Mouse (Mus musculus) granulocyte monocyte progenitor cell, adult 5-6 weeks (primary cell): ENCODE data around the gene Hltf. TPM values are rescaled to one million over a fixed set of nuclear protein-coding genes. Genes with fewer than 3 reads are reported as not detected.

ENCODE experiments used
- ATAC-seq: replicated peaks from 2 replicates; pipeline ENCODE4 v1.8.0; 2016; ENCODE audit warnings: mild to moderate bottlenecking, moderate TSS enrichment, inconsistent platforms; ENCODE audit not compliant: poor library complexity, severe bottlenecking
- total RNA-seq, 2 experiments: library from RNA; stranded (forward) in 1 of 2; stranded (reverse) in 1 of 2; fragments of 200-712, 200-1000 nt in 1 of 2; fragments of >200 nt in 1 of 2; fragmentation: Nextera tagmentation in 1 of 2; gene quantifications; 2 replicates each; pipeline ENCODE4 v1.2.3; 2014 to 2017

Hltf gene
- total RNA-seq, 2 experiments from 2014 or later: 32.6 to 49.6 TPM

GRCm38 (mm10) chr3:20143726-20144125 is 86.1 kb downstream of the Hltf start:
- no peak for ATAC-seq

DNA sequence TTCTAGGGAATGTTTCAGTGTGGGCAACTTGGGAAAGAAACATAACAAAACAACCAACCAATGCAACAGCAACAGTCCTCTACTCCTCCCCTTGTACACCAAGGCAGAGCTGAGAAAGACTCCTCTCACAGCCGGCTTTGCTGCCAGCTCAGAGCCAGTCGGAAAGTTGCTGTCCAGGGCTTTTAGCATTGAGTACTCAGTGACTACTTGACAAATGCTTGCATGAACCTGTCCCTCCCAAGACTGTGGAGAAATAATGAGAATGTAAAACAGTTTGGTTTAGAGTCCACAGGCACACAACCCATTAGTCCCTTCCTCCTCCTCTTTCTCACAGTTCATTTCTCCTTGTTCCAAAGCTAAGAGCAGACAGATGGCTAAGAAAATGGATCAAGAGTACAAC is 86.8 kb downstream of the Hltf start:
- ATAC-seq: no peak

DNA sequence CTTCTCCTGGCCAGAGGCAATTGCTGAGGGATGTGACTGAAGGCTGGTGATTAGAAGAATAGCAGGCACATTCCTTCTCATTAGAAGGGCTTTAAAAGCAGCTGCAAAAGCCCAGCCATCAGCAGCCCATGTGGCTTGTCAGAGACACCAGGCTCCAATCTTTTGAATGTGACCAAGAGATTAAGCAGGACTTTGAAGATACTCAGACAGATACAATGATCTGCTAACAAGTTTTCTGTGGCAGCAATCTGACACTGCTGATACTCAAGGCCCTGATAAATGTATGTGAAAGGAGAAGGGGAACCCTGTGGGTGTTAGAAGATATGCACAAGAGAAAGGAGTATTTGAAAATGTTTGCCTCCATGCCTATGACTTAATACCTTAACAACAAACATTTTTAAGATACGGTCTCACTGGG is 88.1 kb downstream of the Hltf start:
- no peak for ATAC-seq

DNA sequence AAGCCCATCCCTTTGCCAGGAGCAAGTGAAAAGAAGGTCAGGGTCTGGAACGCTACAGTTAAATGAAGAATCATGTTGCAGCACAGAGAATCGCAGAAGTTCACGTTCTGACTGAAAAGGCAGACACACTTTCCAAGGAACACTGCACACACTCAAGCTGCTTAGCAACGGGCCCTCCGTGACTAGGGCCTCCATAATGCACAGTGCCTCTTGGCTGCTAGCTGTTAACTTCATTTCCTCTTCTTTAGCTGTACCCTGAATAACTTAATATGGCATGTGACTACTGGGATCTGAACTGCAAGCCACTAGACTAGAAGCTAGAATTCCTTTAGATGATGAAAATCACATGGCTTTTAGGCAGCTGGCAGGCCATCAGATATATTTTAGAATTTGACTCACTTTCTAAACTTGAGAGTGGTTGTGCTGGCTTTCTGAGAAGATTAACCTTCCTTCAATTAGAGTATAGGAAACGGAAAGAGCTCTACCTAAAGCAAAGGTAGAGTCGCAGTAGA is 89.3 kb downstream of the Hltf start:
- ATAC-seq: no peak

DNA sequence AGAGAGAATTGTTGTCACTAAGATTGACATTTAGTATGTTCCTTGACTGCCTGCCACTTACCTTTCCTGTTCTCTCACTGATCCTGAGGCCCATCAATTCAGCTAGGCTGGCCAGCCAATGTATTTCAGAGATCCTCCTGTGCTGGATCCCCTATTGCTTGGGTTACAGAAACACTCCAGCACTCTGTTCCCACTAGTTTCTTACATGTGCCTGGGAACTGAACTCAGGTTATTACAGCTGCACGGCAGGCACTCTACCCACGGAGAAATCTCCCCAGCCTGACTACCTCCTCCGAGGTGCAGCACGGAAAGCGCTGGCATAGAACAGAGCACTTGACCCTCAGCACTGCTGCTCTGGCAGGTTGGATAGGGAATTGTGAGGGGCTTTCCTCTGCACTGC is 90.0 kb downstream of the Hltf start:
- no peak for ATAC-seq

DNA sequence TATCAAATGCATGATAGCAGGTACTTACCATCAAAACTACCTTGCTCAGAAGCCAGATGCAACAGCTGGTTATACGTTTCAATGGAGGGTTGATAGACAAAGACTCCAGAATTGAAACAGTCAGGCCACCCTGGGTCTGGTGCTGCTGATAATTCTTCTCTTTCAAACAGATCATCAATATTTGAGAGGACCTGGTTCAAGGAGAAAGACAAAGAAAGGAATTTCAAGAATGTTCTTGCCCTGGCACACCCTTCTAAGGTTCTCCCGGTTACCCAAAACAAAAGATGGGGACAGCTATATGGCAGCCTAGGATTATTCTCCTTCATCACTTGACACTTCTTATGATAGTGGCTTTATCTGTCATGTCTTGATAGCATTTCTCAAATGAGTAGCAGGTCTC is 92.9 kb downstream of the Hltf start:
- no peak for ATAC-seq

GRCm38 (mm10) chr3:20151651-20152050 is 94.0 kb downstream of the Hltf start:
- ATAC-seq: no peak

GRCm38 (mm10) chr3:20154531-20155367 is 97.1 kb downstream of the Hltf start, which contains the start of gene Gyg:
Gene Gyg, minus strand, starts transcription at chr3:20155317.
- peak; percentile 77 for ATAC-seq

DNA sequence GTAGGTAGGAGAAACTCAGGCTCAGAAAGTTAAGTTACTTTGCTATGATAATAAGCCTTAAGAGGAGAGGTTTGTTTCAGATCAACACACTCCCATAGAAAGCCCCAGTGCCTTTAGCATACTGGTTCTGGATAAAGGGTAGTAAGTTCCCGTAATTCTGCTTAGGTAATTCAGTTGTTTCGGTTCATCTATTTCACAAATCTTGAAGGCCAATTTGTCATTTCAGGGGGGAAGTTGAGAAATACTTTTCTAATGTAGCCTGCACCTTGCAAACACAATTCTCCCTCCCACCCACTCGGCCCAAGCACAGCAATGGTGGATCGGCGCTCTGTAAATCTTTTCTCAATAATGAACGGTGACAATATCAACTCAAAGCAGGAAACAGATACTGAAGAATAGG is 97.9 kb downstream of the Hltf start:
- peak; percentile 75 for ATAC-seq

DNA sequence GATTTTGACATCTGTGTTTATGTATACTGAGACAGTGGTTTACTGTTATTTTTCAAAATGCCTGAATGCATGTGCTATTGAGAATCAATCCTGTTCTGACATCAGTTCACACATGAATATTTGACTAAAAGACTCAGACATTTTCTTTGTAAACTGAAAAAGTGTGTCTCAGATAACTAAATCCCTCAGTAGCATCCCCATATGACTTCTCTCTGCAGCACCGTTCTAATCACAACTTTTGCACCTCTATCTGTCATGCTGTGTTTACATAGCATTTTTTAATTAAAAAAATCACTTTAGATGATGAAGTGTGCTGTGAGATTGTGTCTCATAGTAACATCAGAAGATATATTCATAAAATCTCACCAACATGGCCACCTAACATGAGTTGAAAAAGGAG is 109.9 kb downstream of the Hltf start:
- ATAC-seq: no peak

Other genes with a start within 250 kb of the Hltf start
- 2.9 and 4.5 TPM in 2 replicates for gene Cp, start 100.8 kb upstream of the Hltf start, total RNA-seq (2014; fragmentation: Nextera tagmentation)
- 0.05 and 0.69 TPM in 2 replicates for gene Cp, start 100.8 kb upstream of the Hltf start, total RNA-seq (2017)
- 39.4 and 40.1 TPM in 2 replicates for gene Hps3, start 22.5 kb upstream of the Hltf start, total RNA-seq (2014; fragmentation: Nextera tagmentation)
- 25.1 and 34.2 TPM in 2 replicates for gene Hps3, start 22.5 kb upstream of the Hltf start, total RNA-seq (2017)
- gene Gyg, start 97.5 kb downstream of the Hltf start, total RNA-seq (2014; fragmentation: Nextera tagmentation): 91.3 and 95.1 TPM in 2 replicates
- 48.5 and 57.6 TPM in 2 replicates for gene Gyg, start 97.5 kb downstream of the Hltf start, total RNA-seq (2017)
- gene Cpa3, start 184.4 kb downstream of the Hltf start, total RNA-seq (2014; fragmentation: Nextera tagmentation): 74.5 and 86.9 TPM in 2 replicates
- gene Cpa3, start 184.4 kb downstream of the Hltf start, total RNA-seq (2017): 89.5 and 112 TPM in 2 replicates
- gene Cpb1, start 217.9 kb downstream of the Hltf start, total RNA-seq (2014; fragmentation: Nextera tagmentation): not detected in 2 replicates
- gene Cpb1, start 217.9 kb downstream of the Hltf start, total RNA-seq (2017): not detected in 2 replicates